Mouse (Mus musculus): Measurements from ENCODE around the gene Lrrn4cl. TPM values are rescaled to one million over a fixed set of nuclear protein-coding genes. Genes with fewer than 3 reads are reported as not detected.
"Not testable (repeated sequence)": the region's sequence is repeated elsewhere in the genome, so short reads cannot be mapped to it uniquely, and the experiment has no call there.

Gene Lrrn4cl
- polyA plus RNA-seq, 1 experiment from 2014 or later = 2.0 TPM

DNA sequence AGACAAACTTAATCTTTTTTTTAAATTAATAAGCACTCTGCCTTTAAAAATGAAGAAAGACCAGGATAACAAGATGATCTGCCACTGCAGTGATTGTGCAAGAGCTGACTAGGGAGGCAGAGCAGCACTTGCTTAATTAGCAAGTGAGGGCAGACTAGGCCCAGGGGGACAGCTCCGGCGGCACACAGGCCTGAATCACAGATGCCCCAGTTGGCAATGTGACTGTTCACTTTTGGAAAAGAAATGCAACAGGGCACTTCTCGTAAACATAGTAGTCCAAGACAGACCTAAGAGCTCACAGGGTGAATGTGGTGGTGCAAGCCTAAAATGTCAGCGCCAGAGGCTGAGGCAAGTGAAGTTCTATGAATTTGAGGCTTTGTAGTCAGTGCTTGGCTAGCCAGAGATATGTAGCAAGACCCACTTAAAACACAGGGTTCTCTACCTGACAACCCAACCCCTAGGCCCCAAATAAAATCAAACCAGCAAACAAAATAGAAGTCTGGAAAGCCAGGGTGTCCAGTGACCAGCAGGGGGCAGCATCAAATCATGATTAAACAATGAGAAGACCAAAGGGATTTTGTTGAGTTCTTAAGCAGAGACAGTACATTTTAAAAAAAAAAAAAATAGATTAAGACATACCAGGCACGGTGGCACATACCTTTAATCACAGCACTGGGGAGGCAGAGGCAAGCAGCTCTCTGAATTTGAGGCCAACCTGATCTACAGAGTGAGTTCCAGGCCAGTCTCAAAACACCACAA lies 6.0 kb upstream of the Lrrn4cl start:
- Histone ChIP-seq H3K4me3 (replicated peaks; ENCODE audit: low read length) (no peak overlapping the region), H3K36me3 (ENCODE audit: control insufficient read depth, insufficient read depth, low read length) (0 out of 2 replicates have a peak, but pooled peaks cover 6% of the 10 kb centered on the region), H3K4me1 (ENCODE audit: control insufficient read depth, insufficient read depth, low read length) (peaks cover 5% of the 10 kb centered on the region; the same call in 1 of the 2 replicates), H3K27me3 (ENCODE audit: control insufficient read depth, insufficient read depth, low read length) (no peaks in the 10 kb centered on the region), H3K4me2 (ENCODE audit: low read depth, low read length) (no peak overlapping the region), H3K27ac (ENCODE audit: low read length) (no peak overlapping the region), H3K9ac (ENCODE audit: low read length) (no peak overlapping the region), H3K9me3 (replicated peaks; ENCODE audit: control insufficient read depth, low read length) (no peaks in the 10 kb centered on the region)
- 57% methylated on average over 5 of the region's 5 CpGs for WGBS
- ATAC-seq (ENCODE audit: insufficient read depth, low FRiP score) = no peak

GRCm38 (mm10) chr19:8848356-8848755 lies 2.2 kb upstream of the Lrrn4cl start:
- no peak overlapping the region for H3K4me2 ChIP-seq (ENCODE audit: low read depth, low read length)
- H3K4me3 ChIP-seq (replicated peaks; ENCODE audit: low read length) = no peak overlapping the region
- 0 out of 2 replicates have a peak, but pooled peaks cover 6% of the 10 kb centered on the region for H3K36me3 ChIP-seq (ENCODE audit: control insufficient read depth, insufficient read depth, low read length)
- no peaks in the 10 kb centered on the region for H3K27me3 ChIP-seq (ENCODE audit: control insufficient read depth, insufficient read depth, low read length)
- no peak overlapping the region for H3K27ac ChIP-seq (ENCODE audit: low read length)
- no peak for ATAC-seq (ENCODE audit: insufficient read depth, low FRiP score)
- H3K4me1 ChIP-seq (ENCODE audit: control insufficient read depth, insufficient read depth, low read length) = no peaks in the 10 kb centered on the region
- 68% methylated on average over 5 of the region's 5 CpGs for WGBS
- no peak overlapping the region for H3K9ac ChIP-seq (ENCODE audit: low read length)
- no peaks in the 10 kb centered on the region for H3K9me3 ChIP-seq (replicated peaks; ENCODE audit: control insufficient read depth, low read length)

GRCm38 (mm10) chr19:8851639-8852038 lies 1.1 kb downstream of the Lrrn4cl start:
- no peak overlapping the region for H3K4me3 ChIP-seq (replicated peaks; ENCODE audit: low read length)
- 0 out of 2 replicates have a peak, but pooled peaks cover 6% of the 10 kb centered on the region for H3K36me3 ChIP-seq (ENCODE audit: control insufficient read depth, insufficient read depth, low read length)
- 35% methylated on average over 7 of the region's 7 CpGs for WGBS

DNA sequence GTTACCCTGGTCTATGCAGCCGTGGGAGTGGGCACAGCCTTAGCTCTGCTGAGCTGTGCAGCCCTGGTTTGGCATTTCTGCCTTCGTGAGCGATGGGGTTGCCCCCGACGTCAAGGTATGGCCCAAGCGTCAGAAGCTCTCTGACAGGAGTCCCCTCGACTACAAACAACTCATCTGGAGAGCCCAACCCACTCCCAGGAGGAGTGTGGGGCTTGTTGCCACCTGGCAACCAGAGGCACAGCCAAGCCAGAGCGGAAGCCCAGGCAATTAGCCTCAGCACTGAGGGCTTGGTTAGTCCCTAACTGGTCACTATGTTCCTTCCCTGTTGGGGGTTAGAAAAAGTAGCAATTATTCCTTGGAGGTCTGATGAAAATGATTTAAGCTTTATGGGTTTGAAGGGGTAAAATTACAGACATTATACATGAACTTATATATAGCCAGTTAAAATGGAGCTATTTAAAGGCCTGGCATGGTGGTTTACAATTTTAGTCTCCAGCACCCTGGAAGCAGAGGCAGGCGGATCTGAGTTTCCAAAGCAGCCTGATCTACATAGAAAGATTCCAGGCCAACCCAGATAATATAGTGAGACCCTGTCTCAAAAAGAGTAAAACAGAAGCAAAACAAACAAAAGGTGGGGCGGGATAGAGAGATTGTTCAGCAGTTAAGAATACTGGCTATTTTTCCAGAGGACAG lies 1.8 kb downstream of the Lrrn4cl start:
- 52% methylated on average over 10 of the region's 10 CpGs for WGBS
- Histone ChIP-seq H3K27me3 (ENCODE audit: control insufficient read depth, insufficient read depth, low read length) (no peaks in the 10 kb centered on the region), H3K36me3 (ENCODE audit: control insufficient read depth, insufficient read depth, low read length) (0 out of 2 replicates have a peak, but pooled peaks cover under 1% of the 10 kb centered on the region), H3K4me1 (ENCODE audit: control insufficient read depth, insufficient read depth, low read length) (no peaks in the 10 kb centered on the region), H3K4me3 (replicated peaks; ENCODE audit: low read length) (no peak overlapping the region), H3K4me2 (ENCODE audit: low read depth, low read length) (no peak overlapping the region), H3K9me3 (replicated peaks; ENCODE audit: control insufficient read depth, low read length) (no peaks in the 10 kb centered on the region), H3K27ac (ENCODE audit: low read length) (no peak overlapping the region), H3K9ac (ENCODE audit: low read length) (no peak overlapping the region)
- no peak for ATAC-seq (ENCODE audit: insufficient read depth, low FRiP score)

More at GRCm38 (mm10) chr19:8851639-8852038, 1.1 kb downstream of the Lrrn4cl start:
- no peaks in the 10 kb centered on the region for H3K27me3 ChIP-seq (ENCODE audit: control insufficient read depth, insufficient read depth, low read length)
- no peaks in the 10 kb centered on the region for H3K9me3 ChIP-seq (replicated peaks; ENCODE audit: control insufficient read depth, low read length)
- H3K9ac ChIP-seq (ENCODE audit: low read length) = no peak overlapping the region
- ATAC-seq (ENCODE audit: insufficient read depth, low FRiP score) = no peak
- no peaks in the 10 kb centered on the region for H3K4me1 ChIP-seq (ENCODE audit: control insufficient read depth, insufficient read depth, low read length)
- H3K4me2 ChIP-seq (ENCODE audit: low read depth, low read length) = no peak overlapping the region
- no peak overlapping the region for H3K27ac ChIP-seq (ENCODE audit: low read length)

- H3K36me3 ChIP-seq (ENCODE audit: control insufficient read depth, insufficient read depth, low read length) = no peaks in the 10 kb centered on the region
- no peaks in the 10 kb centered on the region for H3K27me3 ChIP-seq (ENCODE audit: control insufficient read depth, insufficient read depth, low read length)
- H3K27ac ChIP-seq (ENCODE audit: low read length) = no peak overlapping the region
These were observed 2.5 kb downstream of the Lrrn4cl start for GRCm38 (mm10) chr19:8853117-8853516.

GRCm38 (mm10) chr19:8857689-8858088 lies 7.1 kb downstream of the Lrrn4cl start:
- no peak overlapping the region for H3K4me3 ChIP-seq (replicated peaks; ENCODE audit: low read length)
- no peaks in the 10 kb centered on the region for H3K4me1 ChIP-seq (ENCODE audit: control insufficient read depth, insufficient read depth, low read length)
- H3K27ac ChIP-seq (ENCODE audit: low read length) = no peak overlapping the region
- no peak overlapping the region for H3K4me2 ChIP-seq (ENCODE audit: low read depth, low read length)
- H3K36me3 ChIP-seq (ENCODE audit: control insufficient read depth, insufficient read depth, low read length) = no peaks in the 10 kb centered on the region
- no peak for ATAC-seq (ENCODE audit: insufficient read depth, low FRiP score)
- H3K9ac ChIP-seq (ENCODE audit: low read length) = no peak overlapping the region
- H3K9me3 ChIP-seq (replicated peaks; ENCODE audit: control insufficient read depth, low read length) = no peaks in the 10 kb centered on the region
- 45% methylated on average over 4 of the region's 4 CpGs for WGBS
- no peaks in the 10 kb centered on the region for H3K27me3 ChIP-seq (ENCODE audit: control insufficient read depth, insufficient read depth, low read length)

More at GRCm38 (mm10) chr19:8853117-8853516, 2.5 kb downstream of the Lrrn4cl start:
- Histone ChIP-seq H3K4me2 (ENCODE audit: low read depth, low read length) (no peak overlapping the region), H3K9ac (ENCODE audit: low read length) (no peak overlapping the region), H3K4me3 (replicated peaks; ENCODE audit: low read length) (no peak overlapping the region), H3K9me3 (replicated peaks; ENCODE audit: control insufficient read depth, low read length) (no peaks in the 10 kb centered on the region), H3K4me1 (ENCODE audit: control insufficient read depth, insufficient read depth, low read length) (no peaks in the 10 kb centered on the region)
- WGBS = 86% methylated on average over 3 of the region's 3 CpGs
- ATAC-seq (ENCODE audit: insufficient read depth, low FRiP score) = no peak

GRCm38 (mm10) chr19:8859018-8859417 lies 8.4 kb downstream of the Lrrn4cl start:
- WGBS = 22% methylated on average over 1 of the region's 1 CpGs
- Histone ChIP-seq H3K4me3 (replicated peaks; ENCODE audit: low read length) (no peak overlapping the region), H3K27me3 (ENCODE audit: control insufficient read depth, insufficient read depth, low read length) (no peaks in the 10 kb centered on the region), H3K36me3 (ENCODE audit: control insufficient read depth, insufficient read depth, low read length) (no peaks in the 10 kb centered on the region), H3K27ac (ENCODE audit: low read length) (no peak overlapping the region), H3K4me1 (ENCODE audit: control insufficient read depth, insufficient read depth, low read length) (no peaks in the 10 kb centered on the region), H3K9me3 (replicated peaks; ENCODE audit: control insufficient read depth, low read length) (no peaks in the 10 kb centered on the region), H3K9ac (ENCODE audit: low read length) (no peak overlapping the region), H3K4me2 (ENCODE audit: low read depth, low read length) (no peak overlapping the region)
- ATAC-seq (ENCODE audit: insufficient read depth, low FRiP score) = peak; percentile 33; the same call in 1 of the 2 replicates

- Histone ChIP-seq H3K36me3 (ENCODE audit: control insufficient read depth, insufficient read depth, low read length) (no peaks in the 10 kb centered on the region), H3K4me1 (ENCODE audit: control insufficient read depth, insufficient read depth, low read length) (no peaks in the 10 kb centered on the region), H3K27me3 (ENCODE audit: control insufficient read depth, insufficient read depth, low read length) (no peaks in the 10 kb centered on the region), H3K9me3 (replicated peaks; ENCODE audit: control insufficient read depth, low read length) (no peaks in the 10 kb centered on the region), H3K27ac (ENCODE audit: low read length) (no peak overlapping the region), H3K9ac (ENCODE audit: low read length) (no peak overlapping the region), H3K4me3 (replicated peaks; ENCODE audit: low read length) (no peak overlapping the region), H3K4me2 (ENCODE audit: low read depth, low read length) (no peak overlapping the region)
- ATAC-seq (ENCODE audit: insufficient read depth, low FRiP score) = no peak
- WGBS = 81% methylated on average over 6 of the region's 6 CpGs
These were observed 13.7 kb downstream of the Lrrn4cl start for GRCm38 (mm10) chr19:8864265-8864664.

DNA sequence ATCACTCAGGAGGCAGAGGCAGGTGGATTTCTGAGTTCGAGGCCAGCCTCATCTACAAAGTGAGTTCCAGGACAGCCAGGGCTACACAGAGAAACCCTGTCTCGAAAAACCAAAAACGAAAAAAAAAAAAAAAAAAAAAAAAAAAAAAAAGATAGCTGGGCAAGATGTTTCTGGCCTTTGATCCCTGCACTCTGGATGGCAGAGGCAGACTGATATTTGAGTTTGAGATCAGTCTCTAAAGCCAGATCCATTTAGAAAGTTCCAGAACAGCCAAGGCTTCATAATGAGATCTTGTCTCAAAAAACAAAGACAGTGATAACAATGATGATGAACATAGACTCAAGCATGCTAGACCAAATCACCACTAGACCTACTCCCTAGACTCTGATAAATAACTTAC lies 19.8 kb downstream of the Lrrn4cl start:
- H3K9ac ChIP-seq (ENCODE audit: low read length); H3K9me3 ChIP-seq (replicated peaks; ENCODE audit: control insufficient read depth, low read length); H3K4me3 ChIP-seq (replicated peaks; ENCODE audit: low read length); ATAC-seq (ENCODE audit: insufficient read depth, low FRiP score); H3K27me3 ChIP-seq (ENCODE audit: control insufficient read depth, insufficient read depth, low read length); H3K36me3 ChIP-seq (ENCODE audit: control insufficient read depth, insufficient read depth, low read length); H3K4me1 ChIP-seq (ENCODE audit: control insufficient read depth, insufficient read depth, low read length): not testable (repeated sequence)
- 75% methylated on average over 3 of the region's 3 CpGs for WGBS
- Histone ChIP-seq H3K4me2 (ENCODE audit: low read depth, low read length) (peak overlapping the region; percentile 63), H3K27ac (ENCODE audit: low read length) (peak overlapping the region; percentile 83; the same call in 1 of the 2 replicates)

Measured in stomach, embryonic 16.5 days (tissue).